Mouse (Mus musculus): ENCODE measurements around the gene Gpr171.
"Not testable (repeated sequence)": the region's sequence is repeated elsewhere in the genome, so short reads cannot be mapped to it uniquely, and the experiment has no call there.

Gpr171 gene

DNA sequence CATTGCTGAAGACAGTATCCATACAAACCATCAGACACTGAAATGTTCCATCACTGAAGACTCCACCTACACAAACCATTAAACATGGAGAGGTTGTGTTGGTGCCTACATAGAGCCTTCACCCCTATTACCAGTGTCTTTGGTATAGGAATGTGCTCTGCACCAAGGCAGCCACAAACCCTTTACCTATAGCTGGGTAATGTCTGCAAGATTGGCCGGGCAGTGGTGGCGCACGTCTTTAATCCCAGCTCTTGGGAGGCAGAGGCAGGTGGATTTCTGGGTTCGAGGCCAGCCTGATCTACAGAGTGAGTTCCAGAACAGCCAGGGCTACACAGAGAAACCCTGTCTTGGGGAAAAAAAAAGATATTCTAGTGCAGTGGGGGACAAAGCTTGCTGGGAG lies 11.7 kb upstream of the Gpr171 start:
- not testable (repeated sequence) for DNase-seq

DNA sequence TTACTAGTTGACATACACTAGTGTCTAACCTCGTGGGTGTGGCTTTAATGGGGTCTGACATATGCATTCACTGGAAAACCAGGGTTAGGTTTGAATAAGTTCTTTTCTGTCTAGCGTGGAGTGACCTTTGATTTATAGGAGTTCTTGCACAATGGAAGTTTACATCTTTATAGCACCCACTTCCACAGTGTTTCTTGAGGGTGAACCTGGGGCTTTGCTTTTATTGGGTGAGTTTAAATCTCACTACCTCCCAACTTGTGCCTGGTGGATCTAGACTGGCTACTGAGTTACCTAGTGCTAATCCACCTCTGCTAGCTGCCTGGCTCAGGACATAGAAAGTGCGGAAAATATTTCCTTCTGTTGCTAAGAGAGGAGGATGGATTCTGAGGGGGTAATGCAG lies 10.3 kb upstream of the Gpr171 start:
- no peak for DNase-seq

DNA sequence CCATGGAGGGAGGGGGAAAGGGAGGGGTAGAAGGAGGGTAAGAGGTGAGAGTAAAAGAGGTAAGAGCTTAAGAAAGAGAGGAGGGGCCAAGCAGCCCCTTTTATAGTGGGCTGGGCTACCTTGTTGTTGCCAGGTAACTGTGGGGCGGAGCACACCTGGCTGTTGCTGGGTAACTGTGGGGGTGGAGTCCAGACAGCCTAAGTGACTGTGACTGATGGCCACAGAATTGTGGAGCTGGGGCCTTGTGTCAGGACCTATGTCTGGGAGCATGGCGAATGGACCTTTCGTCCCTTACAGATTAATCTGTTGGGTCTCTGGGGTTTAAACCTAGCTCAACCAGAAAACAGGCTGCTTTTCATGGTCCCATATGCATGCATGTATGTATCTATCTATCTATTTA lies 8.2 kb upstream of the Gpr171 start:
- not testable (repeated sequence) for DNase-seq

DNA sequence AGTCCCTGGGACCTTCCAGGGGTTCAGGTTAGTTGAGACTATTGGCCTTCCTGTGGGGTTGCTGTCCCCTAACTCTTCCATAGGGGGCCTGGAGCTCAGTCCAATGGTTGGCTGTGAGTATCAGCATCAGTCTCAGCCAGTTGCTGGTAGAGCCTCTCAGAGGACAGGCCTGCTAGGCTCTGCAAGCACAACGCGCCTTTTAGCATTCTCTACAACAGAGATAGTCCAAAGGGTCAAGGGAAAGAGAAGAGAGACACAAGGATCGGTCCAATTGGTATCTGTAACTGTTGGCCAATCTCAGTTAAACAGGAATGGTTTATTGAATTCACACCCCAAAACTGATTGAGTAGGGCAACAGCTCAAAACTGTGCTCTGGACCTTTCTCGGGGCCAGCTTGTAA lies 5.8 kb upstream of the Gpr171 start:
- DNase-seq, result no peak

DNA sequence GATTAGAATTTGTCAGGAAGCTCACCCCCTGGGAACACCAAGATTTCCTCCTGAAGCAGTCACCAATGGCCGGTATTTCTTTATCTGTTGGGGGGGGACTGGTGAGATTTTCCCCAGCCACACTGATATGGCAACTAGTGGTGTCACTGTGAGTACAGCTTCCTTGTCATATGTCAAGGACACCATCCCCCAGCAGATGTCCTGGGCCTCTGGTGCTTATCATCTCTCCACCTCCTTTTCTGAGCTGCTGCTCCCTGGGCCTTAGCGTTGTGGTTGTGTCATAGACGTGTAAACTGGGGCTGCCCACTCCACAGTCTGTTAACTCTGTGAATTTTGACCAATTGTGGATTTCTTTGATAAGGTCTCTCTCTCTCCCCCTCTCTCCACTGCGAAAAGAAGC lies 2.8 kb upstream of the Gpr171 start:
- no peak for DNase-seq

DNA sequence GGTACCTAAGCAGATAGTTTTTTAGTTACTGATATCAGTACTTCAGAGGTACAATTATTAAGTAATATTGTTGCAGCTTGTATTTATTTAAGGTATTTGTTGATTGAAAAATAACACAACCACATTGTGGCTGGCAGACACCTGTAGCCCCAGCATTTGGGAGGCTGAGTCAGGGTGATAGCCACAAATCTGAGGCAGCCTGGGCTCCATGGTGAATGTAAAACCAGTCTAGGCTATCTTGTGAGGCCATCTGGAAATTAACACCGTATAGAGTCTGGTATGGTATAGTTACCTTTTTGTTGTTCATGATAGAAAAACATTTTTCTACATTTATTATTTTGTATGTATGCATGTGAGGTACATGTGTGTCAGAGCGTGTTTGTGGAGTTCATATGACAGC lies 525 bp upstream of the Gpr171 start:
- DNase-seq, result no peak

DNA sequence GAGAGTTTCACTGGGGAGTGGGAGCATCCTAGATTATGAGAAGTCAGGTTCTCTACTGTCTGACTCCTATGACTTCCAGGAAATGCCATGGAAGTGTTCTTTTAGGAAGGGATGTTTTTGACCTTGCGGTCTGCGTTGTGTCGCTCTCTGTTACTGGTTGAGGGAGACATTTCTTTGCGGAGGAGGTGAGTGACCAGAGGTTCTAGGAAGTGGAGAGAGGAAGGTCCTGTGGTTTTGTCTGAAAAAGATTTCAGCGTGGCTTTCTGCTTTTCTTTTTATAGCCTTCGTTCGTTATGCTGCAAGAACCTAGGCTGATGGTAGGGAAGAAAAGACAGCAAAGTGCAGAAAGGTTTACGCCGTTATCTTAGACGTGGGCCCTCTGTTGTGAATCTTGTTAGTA lies 3.1 kb downstream of the Gpr171 start:
- no peak for DNase-seq

DNA sequence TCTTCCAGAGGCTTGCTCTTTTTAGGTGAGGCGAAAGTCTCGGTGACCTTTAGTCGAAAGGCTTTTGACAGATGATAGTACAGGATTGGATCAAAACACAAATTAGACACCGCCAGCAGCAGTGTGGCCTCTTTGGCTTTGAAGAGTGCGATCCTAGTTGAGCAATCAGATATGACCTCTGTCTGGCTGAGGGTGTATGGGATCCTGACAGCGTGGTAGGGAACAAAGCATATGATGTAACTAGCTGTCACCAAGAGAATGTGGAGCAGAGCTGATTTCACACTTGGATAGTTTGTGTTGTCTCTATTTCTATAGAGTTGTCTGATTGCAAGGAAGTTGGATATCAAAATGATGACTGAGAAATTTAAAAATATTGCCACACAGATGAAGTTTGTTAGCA lies 4.2 kb downstream of the Gpr171 start:
- DNase-seq, result no peak

DNA sequence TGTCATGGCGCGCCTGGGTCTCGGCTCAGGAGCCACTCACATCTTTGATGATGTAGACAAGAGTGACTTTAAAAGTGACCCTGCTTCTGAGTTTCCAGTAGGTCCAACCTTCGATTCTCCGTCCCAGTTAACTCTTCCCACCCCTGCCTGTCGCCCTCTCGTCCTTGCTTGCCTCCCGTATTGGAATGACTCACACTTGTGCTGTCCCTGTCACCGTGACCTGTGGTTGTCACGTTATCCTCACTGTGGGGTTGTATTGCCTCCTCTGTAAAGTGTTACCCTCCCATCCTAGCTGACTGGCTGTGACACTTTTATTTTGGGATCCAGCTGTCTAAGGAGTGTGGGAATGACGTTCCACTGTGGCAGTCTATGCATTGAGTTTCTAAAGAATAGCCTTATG lies 8.9 kb downstream of the Gpr171 start:
- no peak for DNase-seq

DNA sequence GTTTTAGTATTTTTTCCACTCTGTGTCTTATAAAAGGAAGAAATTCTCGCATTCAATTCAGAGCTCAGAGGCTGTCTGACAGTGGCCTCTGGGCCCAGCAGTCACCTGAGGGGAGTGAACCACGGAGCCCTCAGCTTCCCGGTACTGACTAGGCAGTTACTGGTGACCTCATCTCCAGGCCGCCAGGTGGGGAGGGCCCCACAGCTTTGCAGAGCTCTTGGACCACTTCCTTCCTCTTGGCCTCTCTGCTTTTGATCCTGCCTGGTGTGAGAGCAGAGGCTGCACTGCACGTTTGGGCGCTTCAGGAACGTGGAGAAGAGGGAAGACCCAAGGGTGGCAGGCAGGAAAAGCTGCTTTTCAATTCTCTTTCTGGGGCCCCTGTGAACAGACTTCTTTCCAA lies 20.7 kb downstream of the Gpr171 start:
- DNase-seq, result no peak

DNA sequence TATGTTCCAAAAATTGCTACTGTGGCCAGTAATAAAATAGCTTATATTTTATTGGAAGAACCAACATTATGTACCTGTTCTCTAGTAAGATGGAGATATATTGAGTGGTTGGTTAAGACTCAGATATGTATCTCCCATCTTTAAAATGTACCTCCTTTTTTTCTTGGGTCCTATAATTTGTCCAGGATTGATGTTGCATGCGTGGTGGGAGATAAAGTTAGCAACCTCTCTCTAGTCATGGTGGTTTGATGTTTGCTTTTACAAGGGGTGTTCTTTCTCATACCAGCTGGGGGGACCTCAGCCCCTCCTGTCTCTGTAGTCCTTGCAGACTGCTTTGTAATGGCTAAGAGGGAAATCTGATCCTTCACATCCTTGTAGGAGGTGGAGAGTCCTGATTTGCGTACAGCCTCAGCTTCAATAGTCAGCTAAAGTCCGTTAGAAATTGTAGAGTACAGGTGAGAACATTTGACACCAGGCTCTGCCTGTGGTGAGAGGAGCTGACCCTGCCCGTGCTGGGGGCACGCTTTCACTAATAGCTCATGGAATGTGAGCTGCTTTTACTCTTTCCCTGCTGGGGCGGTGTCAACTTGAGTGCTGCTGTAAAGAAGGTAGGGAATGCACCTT lies 21.2 kb downstream of the Gpr171 start:
- no peak for DNase-seq

DNA sequence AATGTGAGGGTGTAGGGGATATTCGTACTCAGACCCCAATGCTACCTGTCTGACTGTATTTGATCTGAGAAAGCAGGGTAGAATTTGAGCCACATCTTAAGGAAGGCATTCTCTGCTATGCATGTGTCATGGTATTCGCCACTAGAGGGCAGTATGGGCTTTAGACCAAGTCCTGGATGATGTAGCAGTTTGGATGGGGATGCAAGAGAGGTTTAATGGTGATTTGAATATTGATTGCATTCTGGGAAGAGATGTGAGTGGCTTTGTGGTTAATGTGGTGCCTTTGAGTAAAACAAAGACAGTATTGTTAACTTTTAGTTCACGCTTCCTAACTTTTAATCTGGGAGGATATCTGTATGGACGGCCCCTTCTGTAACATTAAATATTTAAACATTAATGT lies 22.3 kb downstream of the Gpr171 start:
- DNase-seq, result peak; percentile 45 to 67

DNA sequence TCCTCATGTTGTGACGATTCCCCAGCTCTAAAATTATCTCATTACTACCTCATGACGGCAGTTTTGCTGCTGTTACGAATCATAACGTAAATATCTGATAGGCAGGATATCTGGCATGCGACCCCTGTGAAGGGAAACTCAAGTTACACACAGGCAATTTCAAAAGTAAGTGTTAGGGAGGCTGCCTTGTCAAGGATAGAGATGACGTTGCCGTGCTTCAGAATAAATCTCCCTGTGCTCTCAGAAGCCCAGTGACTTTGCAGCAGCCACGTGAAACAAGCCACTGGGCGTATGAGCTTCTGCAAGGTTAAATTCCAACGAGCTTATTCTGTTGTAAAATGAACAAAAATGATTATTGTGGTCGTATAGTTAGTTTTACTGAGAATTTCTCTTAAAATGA lies 23.0 kb downstream of the Gpr171 start:
- DNase-seq, result no peak

DNA sequence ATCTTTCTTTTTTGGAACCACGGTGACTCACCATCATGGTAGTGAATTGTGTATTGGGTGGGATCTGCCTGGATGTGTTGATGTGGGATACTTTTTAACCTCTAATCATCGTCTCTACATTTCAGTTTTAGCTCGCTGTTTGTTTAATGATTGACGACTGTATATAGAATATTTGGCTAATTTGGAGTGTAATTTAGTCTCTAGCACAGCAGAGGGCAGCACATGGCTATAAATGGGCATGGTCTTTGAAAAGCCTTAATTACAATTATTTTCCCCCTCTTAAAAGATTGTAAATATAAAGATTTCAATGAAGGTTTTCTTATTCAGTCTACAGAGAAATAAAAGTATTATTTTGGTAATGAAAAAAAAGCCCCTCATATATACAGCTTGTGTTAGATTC lies 24.3 kb downstream of the Gpr171 start:
- DNase-seq, result peak; percentile 10 to 31

DNA sequence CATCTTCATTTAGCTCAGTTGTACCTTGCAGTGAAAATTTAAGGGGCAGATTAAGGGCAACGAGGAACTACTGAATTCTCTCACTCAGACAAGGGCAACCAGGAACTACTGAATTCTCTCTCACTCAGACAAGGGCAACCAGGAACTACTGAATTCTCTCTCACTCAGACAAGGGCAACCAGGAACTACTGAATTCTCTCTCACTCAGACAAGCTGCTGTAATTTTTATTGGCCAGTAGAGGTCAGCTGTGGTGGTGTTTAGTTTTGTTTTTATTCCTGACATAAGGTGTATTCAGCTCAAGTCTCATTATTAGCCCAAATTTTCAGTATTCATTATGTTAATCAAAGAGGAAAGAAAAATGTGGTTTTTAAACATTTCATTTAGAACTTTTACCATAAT lies 32.5 kb downstream of the Gpr171 start:
- DNase-seq, result not testable (repeated sequence)

DNA sequence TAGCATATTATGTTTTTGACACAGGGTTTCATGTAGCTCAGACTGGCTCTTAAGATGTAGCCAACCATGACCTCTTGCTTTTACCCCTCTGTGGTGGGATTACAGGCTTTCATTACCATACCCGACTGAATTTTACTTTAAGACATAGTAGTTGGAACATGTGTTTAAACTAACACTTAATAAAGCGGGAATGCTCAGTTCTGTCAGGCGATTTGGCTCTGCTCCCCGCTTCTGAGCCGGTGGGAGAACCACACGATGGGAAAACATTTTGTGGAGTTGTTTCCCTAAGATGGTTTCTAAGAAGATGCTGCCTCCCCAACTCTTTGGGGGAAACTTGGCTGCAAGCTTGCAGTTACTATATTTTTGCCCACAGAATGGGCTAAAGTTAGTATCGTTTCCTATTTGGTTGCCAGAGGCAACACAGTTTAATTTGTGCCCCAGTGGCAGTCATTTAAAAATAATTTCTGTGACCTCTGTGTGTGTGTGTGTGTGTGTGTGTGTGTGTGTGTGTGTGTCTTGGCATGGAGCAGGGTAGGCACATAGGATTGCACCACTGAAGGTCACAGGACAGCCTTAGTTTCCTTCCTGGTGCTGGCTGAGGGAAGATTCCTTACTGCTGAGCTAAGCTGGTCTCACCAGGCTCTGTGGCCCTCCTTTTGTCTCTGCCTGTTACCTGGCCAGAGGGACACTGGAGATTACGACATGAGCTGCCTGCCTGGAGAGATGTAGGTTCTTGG lies 34.9 kb downstream of the Gpr171 start:
- no peak for DNase-seq

DNA sequence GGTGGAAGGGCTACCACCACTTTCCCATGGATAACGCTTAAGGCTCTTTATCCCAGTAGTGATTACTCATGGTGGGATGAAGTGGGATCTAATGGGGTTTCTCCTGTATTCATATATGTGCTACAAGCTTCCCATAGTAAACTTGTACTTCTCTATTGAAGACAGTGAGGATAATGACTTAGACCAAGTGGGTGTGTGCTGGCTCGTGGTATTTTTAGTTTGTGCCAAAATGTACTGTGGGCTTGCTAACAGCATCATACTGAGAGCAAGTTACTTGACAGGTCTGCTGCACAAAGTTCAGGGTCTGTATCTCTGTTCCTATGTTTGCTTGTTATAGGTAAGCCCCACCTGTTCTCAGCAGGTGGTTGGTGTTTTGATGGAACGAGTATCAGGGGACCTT lies 35.7 kb downstream of the Gpr171 start:
- DNase-seq, result no peak

DNA sequence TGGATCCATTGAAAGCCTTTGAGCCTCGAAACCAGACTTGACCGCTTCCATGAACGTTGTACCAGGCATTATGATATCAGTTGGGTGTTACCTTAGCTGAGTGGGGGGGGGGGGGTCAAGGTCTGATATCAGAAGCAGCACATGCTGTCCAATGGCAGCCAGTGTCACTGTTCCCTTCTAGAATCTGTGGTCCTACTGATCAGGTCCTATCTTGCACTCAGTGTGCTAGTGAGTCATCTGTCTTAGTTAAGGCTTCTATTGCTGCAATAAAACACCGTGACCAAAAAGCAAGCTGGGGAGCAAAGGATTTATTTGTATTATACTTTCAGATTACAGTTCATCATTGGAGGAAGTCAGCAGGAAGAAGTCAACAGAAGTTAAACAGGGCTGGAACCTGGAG lies 38.2 kb downstream of the Gpr171 start:
- DNase-seq, result no peak

DNA sequence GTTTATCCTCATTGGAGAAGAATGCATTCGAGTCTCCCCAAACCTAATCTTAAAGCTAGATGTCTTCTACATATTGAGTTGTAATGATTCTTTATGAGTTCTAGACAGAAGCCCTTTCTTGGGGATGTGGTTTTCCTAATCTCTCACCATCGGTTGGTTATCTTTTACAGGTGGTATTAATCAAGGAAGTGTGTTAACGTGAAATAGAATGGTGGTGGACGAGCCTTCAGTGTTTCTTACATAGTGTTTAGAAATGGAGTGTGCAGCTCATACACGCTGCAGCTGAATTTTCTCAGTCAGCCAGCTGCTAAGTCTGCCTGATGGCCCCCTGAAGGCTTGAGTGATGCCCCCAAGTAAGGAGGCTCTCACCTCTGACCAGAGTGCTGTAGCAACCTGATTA lies 39.5 kb downstream of the Gpr171 start:
- DNase-seq, result no peak

DNA sequence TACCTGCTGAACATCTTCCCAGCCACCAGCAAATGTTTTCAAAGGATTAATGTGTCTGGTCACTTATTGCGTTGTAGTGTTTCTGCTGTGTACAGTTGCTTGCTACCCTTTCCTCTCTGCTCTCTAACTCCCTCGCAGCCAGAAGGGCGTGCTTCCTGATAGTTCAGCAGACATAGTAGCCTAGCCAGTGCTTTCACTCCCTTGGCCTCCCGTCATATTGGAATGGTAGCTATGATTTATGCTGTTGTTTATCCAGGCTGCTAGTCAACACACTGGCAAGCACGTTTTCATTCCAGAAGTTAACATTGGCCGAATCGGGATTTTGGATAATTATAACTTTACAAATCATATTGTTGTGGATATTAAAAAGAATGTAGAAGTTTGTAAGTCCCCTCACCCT lies 41.5 kb downstream of the Gpr171 start:
- DNase-seq, result peak; percentile 6 to 42

DNA sequence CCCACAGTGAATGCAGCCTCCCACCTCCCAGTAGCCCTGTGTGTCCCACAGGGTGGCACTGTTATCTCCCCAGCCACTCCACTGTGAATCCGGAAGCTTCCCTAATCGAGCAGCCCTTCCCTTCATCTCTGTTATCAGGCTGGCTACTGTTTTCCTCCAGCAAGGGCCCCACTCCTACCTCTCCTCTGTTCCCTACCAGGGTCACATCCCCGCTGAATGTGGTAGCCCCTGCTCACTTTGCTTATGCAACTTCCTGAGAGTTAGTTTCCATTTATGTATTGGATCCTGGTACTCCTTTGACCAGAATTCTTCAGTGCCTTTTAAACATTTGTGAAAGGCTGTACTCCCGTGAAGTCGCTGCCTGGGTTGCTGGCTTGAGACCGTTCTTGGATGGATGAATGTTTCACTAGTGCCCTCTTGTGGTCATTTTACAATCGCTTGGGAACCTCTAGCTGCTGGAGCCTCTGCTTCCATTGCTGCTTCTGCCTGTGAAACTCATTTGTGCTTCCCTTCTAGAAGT lies 42.5 kb downstream of the Gpr171 start:
- DNase-seq, result peak; percentile 63 to 65

DNA sequence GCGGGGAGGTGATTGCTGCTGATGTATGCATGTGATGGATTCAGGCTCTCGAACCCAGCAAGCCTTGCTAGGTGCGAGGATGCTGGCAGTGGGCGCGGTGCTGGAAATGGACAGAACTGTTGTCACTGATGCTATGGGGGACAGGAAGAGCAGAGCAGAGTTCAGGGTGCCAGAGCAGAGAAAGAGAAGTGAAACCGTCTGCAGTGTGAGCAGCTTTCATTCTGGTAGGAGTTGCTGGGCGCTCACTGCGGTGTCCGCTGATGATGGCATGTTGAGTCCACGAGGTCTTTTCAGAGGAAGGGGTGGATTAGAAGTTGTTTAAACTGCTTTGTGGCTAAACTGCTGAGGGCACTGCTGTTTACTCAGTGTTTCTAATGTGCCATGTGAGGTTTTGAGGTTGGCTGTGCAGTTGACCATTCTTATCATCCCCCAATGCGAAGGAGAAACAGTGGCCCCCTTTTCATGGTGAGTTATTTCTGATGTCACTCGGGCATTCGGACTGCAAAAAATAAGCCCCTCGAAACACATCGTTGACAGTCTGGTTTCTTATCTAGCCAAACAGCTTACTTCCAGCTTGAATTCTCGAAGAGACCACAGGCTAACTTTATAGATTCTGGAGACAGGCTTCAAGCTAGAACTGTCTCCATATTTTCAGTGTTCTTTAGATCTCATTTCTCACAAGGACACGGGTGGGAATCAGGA lies 46.6 kb downstream of the Gpr171 start:
- DNase-seq, result no peak
